Mouse (Mus musculus) limb, embryonic 10.5 days (tissue): Measurements from ENCODE around the gene Ano1. TPM values are rescaled to one million over a fixed set of nuclear protein-coding genes. Genes with fewer than 3 reads are reported as not detected.

Experiments
- DNase-seq: peaks from one replicate; pipeline ENCODE4 v3.0.0-alpha.2; 2017; ENCODE audit warnings: low spot score
- H3K27ac ChIP-seq: fragments of 300-500 bp; sonication (generic); 2 replicates; pipeline ENCODE4 v1.5.1; 2016; ENCODE audit warnings: mild to moderate bottlenecking
- H3K27me3 ChIP-seq: fragments of 300-500 bp; sonication (generic); 2 replicates; pipeline ENCODE4 v1.6.1; 2016; ENCODE audit warnings: low read depth, mild to moderate bottlenecking; ENCODE audit not compliant: poor library complexity, severe bottlenecking
- H3K36me3 ChIP-seq: fragments of 300-500 bp; sonication (generic); 2 replicates; pipeline ENCODE4 v1.6.1; 2016; ENCODE audit warnings: mild to moderate bottlenecking, moderate library complexity
- H3K4me1 ChIP-seq: fragments of 300-500 bp; sonication (generic); 2 replicates; pipeline ENCODE4 v1.6.1; 2016
- H3K4me3 ChIP-seq: fragments of 300-500 bp; sonication (generic); 2 replicates; pipeline ENCODE4 v1.5.1; 2016; ENCODE audit warnings: mild to moderate bottlenecking, moderate library complexity
- H3K9me3 ChIP-seq: fragments of 300-500 bp; sonication (generic); replicated peaks from 2 replicates; pipeline ENCODE4 v1.6.1; 2016; ENCODE audit warnings: mild to moderate bottlenecking
- WGBS: fragments of 180-500 bp; shearing (Covaris S2); methylation state at CpG from one replicate; pipeline ENCODE4 v1.1.7; 2016; 5-methylcytosine and 5-hydroxymethylcytosine counted together
- polyA plus RNA-seq: library from polyadenylated mRNA; unstranded; fragments of >200 nt; fragmentation: Nextera tagmentation; extraction: Ambion mirVana; gene quantifications from 2 replicates; pipeline ENCODE4 v1.2.1, GENCODE M21; 2016

The Ano1 gene
- polyA plus RNA-seq, 1 experiment from 2014 or later: 3.1 TPM

DNA sequence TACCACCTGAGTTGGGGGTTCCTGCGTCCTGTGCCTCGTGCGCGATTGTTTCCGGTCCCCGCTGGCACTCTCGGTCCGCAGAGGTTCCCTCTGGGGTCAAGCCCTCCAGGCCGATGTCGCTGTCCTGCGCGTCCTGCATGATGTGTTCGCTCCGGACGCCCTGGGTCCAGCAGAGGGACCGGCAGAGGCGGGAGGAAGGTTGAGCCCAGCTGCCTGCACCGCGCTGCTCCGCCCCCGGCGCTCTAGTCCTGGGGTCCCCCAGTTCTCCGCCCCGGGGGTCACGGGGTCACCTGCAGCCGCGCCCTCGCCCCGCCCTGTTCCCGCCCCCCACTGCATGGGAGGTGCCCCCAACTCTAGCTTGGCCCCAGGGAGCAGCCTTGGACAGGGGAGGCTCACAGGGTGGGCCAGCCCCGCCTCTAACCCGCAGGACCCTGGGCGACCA, 13.4 kb downstream of the Ano1 start:
- H3K9me3 ChIP-seq: no peaks in the 10 kb centered on the region
- WGBS: under 1% methylated on average over 33 of the region's 33 CpGs
- peak overlapping the region; percentile 60 for H3K4me3 ChIP-seq
- H3K36me3 ChIP-seq: no peaks in the 10 kb centered on the region
- peaks cover 39% of the 10 kb centered on the region for H3K27me3 ChIP-seq
- peaks cover 24% of the 10 kb centered on the region for H3K4me1 ChIP-seq
- H3K27ac ChIP-seq: peak overlapping the region; percentile 77
- peak; percentile 62 for DNase-seq

DNA sequence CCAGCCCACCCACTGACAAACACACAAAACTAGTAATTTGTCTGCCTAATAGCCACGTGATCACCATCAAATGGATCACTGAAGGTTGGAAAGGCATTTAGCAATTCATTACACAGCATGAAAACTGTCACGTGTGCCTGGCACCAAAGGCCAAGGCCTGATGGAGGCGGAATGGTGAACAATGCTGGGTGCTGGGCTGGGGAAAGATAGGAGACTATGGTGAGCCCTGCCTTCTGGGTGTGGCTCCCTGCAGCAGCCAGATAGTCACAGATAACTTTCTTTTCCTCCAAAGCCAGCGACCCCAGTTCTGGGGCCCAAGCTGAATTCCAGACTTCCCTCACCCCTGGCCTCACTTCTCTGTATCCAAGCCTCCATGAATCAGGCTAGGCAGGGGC, 19.9 kb downstream of the Ano1 start:
- Histone ChIP-seq H3K4me1 (peaks cover 4% of the 10 kb centered on the region; the same call in 1 of the 2 replicates), H3K27me3 (peaks cover 10% of the 10 kb centered on the region), H3K9me3 (no peaks in the 10 kb centered on the region), H3K36me3 (no peaks in the 10 kb centered on the region), H3K4me3 (no peak overlapping the region), H3K27ac (no peak overlapping the region)
- 56% methylated on average over 4 of the region's 4 CpGs for whole genome bisulfite sequencing
- no peak for DNase-seq

DNA sequence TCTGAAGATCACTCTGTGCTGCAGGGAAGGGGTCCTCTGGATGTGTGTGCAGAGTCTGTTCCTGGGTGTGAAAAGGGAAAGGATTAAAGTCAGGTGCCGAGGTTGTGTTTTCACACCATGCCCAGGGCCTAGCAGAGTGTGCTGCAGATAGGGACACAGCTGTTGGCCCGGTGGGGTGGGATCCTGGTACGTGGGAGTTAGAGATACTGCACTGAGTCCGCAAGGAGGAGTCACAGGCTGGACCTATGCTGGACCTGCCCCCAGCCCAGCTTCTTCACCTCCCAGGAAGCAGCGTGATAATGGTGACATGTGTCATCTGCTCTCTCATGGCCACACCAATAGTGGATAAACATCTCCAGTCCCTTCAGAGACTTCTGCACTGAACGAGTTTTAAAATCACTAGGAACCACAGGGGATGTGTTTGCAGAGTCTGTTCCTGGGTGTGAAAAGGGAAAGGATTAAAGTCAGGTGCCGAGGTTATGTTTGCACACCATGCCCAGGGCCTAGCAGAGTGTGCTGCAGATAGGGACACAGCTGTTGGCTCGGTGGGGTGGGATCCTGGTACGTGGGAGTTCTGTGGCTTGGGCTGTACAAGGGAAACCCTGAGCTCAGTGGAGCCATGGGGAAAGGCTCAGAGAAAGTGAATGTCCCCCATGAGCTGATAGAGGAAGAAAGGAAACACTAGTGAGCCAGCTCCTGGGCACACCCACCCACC, 20.4 kb downstream of the Ano1 start:
- H3K27me3 ChIP-seq: peaks cover 4% of the 10 kb centered on the region; the same call in 1 of the 2 replicates
- peaks cover 4% of the 10 kb centered on the region; the same call in 1 of the 2 replicates for H3K4me1 ChIP-seq
- H3K4me3 ChIP-seq: no peak overlapping the region
- no peak overlapping the region for H3K27ac ChIP-seq
- no peaks in the 10 kb centered on the region for H3K36me3 ChIP-seq
- no peak for DNase-seq
- WGBS: 68% methylated on average over 9 of the region's 9 CpGs
- H3K9me3 ChIP-seq: no peaks in the 10 kb centered on the region

DNA sequence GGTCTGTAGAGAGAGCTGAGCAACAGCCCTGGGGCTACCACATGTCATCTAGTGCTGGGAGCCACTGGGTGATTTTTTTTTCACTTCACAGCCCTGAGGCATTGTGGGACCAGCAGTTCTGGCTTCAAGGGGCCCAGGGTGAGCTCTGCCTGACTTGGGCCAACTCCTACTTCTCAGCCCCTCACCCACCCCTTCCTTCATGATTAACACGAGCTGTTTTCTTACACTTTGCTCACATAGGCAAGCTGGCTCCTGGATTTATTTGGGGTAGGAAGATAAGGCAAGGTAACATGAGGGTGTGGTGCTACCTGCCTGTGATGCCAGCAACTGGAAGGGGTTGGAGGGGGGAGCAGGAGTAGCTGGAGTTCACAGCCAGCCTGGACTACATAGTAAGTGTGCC, 27.5 kb downstream of the Ano1 start:
- WGBS: 52% methylated on average over 1 of the region's 1 CpGs
- H3K36me3 ChIP-seq: no peaks in the 10 kb centered on the region

DNA sequence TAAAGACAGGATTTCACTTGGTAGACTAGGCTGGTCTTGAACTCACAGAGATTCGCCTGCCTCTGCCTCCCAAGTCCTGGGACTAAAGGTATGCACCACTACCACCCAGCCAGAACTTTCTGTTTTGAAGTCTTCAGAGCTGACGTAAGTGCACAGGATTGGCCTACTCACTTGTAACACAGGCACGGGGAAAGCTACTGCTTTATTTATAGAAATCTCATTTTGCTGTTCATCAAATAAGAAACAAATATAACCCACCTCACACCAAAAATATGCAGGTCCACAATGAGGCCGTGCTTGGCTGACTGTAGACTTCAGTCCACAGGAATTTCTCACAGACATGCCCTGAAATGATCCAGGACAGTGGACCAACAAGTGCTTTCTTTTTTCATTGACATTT, 31.8 kb downstream of the Ano1 start:
- Histone ChIP-seq H3K9me3 (no peaks in the 10 kb centered on the region), H3K36me3 (no peaks in the 10 kb centered on the region), H3K27me3 (no peaks in the 10 kb centered on the region), H3K4me1 (no peaks in the 10 kb centered on the region), H3K4me3 (no peak overlapping the region), H3K27ac (no peak overlapping the region)
- 86% methylated on average over 4 of the region's 4 CpGs for WGBS
- no peak for DNase-seq

More for the DNA sequence above, 27.5 kb downstream of the Ano1 start:
- Histone ChIP-seq H3K27me3 (no peaks in the 10 kb centered on the region), H3K4me3 (no peak overlapping the region), H3K9me3 (no peaks in the 10 kb centered on the region), H3K4me1 (no peaks in the 10 kb centered on the region), H3K27ac (no peak overlapping the region)
- DNase-seq: no peak

DNA sequence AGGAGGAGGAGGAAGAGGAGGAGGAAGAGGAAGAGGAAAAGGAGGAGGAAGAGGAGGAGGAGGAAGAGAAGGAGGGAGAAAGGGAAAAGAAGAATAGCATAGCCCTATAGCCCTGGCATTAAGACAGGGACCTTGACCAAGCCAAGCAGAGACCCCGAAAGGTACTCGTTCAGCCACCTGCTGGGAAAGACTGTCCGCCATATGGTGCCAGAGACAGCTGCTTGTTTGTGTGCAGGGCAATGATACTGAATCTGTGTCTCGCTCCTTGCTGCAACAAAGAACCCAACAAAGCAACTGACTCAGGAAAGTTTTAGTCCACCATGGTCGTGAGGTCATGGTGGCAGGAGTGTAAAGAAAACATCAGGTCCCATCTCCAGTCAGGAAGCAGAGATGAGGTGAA, 34.0 kb downstream of the Ano1 start:
- Histone ChIP-seq H3K27me3 (no peaks in the 10 kb centered on the region), H3K4me3 (no peak overlapping the region), H3K4me1 (no peaks in the 10 kb centered on the region), H3K9me3 (no peaks in the 10 kb centered on the region), H3K27ac (no peak overlapping the region), H3K36me3 (no peaks in the 10 kb centered on the region)
- no peak for DNase-seq
- WGBS: 78% methylated on average over 5 of the region's 5 CpGs

DNA sequence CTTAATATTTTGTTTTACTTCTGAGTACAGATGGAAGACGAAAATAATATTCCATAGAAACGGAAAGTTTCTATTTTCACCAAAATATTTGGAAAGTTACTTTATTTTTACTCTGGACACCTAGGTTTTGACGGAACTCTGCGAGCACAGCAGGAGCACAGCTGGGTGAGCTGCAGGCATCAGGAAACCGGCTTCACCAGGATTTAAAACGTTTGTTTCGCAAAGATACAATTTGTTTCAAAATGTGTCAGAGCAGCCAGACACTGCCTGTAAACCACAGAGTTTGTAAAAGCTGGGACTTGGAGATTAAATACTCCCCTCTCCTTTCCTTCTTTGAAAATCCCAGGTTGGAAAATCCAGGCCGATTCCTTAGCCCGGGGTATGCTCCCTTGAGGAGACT, 53.9 kb downstream of the Ano1 start:
- Histone ChIP-seq H3K9me3 (no peaks in the 10 kb centered on the region), H3K4me3 (no peak overlapping the region), H3K27me3 (no peaks in the 10 kb centered on the region), H3K4me1 (no peaks in the 10 kb centered on the region), H3K27ac (no peak overlapping the region), H3K36me3 (no peaks in the 10 kb centered on the region)
- DNase-seq: no peak
- 86% methylated on average over 9 of the region's 9 CpGs for WGBS

DNA sequence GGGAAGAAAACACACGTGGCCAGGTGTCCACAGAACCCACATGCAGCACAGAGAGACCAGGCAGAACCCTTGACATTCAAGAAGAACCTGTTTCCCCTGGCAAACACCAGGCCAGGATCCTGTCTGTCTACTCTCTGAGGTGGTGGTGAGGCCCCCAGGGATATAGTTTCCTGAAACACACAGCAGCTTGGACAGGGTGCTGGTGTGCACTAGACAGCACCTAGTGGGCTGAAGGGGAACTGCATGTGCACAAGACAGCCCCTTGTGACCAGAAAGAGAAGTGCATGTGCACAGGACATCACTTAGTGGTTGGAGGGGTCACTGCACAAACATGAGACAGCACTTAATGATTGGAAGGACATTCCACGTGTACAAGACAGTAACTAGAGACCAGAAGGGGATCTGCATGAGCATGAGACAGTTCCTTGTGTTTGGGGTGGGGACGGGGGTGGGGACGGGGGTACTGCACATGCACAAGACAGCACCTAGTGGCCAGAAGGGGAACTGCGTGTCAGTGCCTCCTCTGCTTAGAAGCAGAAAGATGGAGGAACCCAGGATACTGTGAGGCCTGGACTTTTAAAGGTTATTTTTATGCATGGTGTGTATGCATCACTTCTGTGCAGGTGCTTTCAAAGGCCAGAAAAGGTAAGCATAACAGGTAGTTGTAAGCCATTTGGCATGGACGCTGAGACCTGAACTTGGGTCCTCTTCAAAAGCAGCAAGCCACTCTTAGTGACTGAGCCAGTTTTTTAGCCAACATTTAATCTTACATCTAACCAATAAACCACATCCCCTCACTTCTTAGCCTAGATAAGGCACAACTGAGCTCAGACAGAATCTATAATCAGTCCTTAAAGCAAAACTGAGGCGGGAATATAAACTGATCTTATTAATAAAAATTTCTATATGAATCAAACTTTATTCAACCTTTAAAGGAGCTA, 54.7 kb downstream of the Ano1 start:
- H3K27ac ChIP-seq: no peak overlapping the region
- H3K36me3 ChIP-seq: no peaks in the 10 kb centered on the region
- H3K4me3 ChIP-seq: no peak overlapping the region
- H3K4me1 ChIP-seq: no peaks in the 10 kb centered on the region
- no peaks in the 10 kb centered on the region for H3K9me3 ChIP-seq
- no peak for DNase-seq
- H3K27me3 ChIP-seq: no peaks in the 10 kb centered on the region
- 76% methylated on average over 7 of the region's 7 CpGs for WGBS

DNA sequence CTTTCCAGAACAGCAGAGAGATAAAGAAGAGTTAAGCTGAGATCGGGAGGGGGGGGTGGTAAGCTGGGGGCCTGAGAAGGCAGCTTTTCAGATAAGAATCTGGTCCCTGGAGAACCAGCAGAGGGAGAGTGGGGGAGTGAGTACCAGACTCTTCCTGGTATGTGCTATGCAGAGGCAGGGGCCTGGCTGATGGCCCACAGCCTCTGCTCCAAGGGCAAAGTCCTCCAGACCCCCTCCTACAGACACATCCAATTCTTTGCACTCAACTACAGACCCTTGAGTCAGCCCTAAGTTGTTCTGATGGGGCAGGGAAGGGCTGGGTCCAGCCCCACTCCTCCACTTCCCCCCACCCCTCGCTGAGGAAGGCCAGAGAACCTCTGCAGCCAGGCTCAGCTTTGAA, 61.9 kb downstream of the Ano1 start:
- peak overlapping the region; percentile 12; the same call in 1 of the 2 replicates for H3K27ac ChIP-seq

DNA sequence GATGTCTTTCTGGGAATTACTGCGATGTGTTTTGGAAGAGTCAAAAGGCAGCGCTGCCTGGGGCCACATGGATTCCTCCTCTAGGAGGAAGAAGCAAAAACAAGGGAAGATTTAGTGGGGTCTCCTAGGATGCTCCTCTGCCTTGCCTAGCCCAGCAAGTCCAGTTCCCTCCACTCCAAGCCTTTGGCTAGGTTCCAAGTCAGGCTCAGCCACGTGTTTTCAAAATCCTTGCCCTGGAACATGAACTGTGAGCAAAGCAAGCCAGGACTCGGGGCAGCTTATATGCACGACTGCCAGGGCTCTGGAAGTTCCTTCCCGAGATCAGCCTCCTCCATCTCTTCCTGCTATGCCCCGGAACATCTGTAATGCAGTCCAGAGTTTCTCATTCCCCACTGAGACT, 62.6 kb downstream of the Ano1 start:
- H3K27ac ChIP-seq: no peak overlapping the region
- WGBS: 61% methylated on average over 7 of the region's 7 CpGs
- H3K4me3 ChIP-seq: no peak overlapping the region
- H3K36me3 ChIP-seq: no peaks in the 10 kb centered on the region
- H3K27me3 ChIP-seq: no peaks in the 10 kb centered on the region
- no peak for DNase-seq
- no peaks in the 10 kb centered on the region for H3K9me3 ChIP-seq
- peaks cover 21% of the 10 kb centered on the region for H3K4me1 ChIP-seq

More for the DNA sequence above, 61.9 kb downstream of the Ano1 start:
- peaks cover 18% of the 10 kb centered on the region for H3K4me1 ChIP-seq
- H3K36me3 ChIP-seq: no peaks in the 10 kb centered on the region
- H3K9me3 ChIP-seq: no peaks in the 10 kb centered on the region
- no peaks in the 10 kb centered on the region for H3K27me3 ChIP-seq
- no peak for DNase-seq
- no peak overlapping the region for H3K4me3 ChIP-seq
- 45% methylated on average over 2 of the region's 2 CpGs for WGBS

DNA sequence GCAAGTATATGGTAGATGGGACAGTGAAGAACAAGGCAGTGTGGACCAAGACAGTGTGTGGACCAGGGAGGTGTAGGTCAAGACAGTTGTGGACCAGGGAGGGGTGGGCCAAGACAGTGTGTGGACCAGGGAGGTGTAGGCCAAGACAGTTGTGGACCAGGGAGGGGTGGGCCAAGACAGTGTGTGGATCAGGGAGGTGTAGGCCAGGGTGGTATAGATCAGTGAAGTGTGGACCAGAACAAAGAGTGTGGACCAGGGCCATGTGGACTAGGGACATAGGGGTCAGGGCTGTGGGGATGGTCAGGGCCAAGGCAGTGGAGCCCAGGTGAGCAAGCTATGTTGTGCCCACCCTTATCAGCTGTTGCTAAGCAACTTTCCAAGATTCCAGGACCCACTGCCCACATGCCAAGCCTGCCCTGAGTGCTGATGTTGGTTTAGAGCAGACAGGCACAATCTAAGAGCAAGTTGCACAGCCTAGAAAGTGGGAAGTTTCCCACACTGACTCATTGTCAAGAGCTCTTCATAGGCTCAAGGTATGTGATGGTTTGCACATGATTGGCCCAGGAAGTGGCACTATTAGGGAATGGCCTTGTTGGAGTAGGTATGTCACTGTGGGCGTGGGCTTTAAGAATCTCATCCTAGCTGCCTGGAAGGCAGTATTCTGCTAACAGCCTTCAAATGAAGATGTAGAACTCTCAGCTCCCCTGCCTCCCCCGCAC, 64.0 kb downstream of the Ano1 start:
- WGBS: 90% methylated on average over 2 of the region's 2 CpGs
- peaks cover 21% of the 10 kb centered on the region for H3K4me1 ChIP-seq
- H3K9me3 ChIP-seq: no peaks in the 10 kb centered on the region
- H3K27me3 ChIP-seq: no peaks in the 10 kb centered on the region
- no peak overlapping the region for H3K27ac ChIP-seq
- no peak overlapping the region for H3K4me3 ChIP-seq
- no peak for DNase-seq
- H3K36me3 ChIP-seq: no peaks in the 10 kb centered on the region

DNA sequence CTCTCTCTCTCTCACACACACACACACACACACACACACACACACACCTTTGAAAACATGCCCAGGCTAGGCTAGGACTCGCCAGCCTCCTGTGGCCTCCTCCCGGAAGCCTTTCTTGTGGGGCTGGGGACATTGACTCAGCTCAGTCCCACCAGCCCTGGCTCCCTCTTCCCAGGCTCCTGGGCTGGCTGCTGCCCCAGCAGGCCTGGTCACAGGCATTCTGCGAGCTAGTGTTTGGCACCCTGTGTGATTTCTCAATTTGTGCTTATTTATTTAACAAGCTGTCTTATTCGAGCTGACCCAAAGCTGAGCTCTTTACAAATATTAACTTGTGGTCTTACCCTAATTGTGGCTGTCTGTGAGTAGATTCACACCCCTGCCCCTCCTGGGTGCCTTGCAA, 66.8 kb downstream of the Ano1 start:
- H3K4me3 ChIP-seq: no peak overlapping the region
- peaks cover 19% of the 10 kb centered on the region for H3K4me1 ChIP-seq
- H3K27ac ChIP-seq: no peak overlapping the region
- no peaks in the 10 kb centered on the region for H3K9me3 ChIP-seq
- H3K36me3 ChIP-seq: no peaks in the 10 kb centered on the region
- peaks cover 14% of the 10 kb centered on the region for H3K27me3 ChIP-seq
- no peak for DNase-seq
- 79% methylated on average over 4 of the region's 4 CpGs for WGBS
